Mouse (Mus musculus): ENCODE data around the gene Adam17. TPM values are rescaled to one million over a fixed set of nuclear protein-coding genes. Genes with fewer than 3 reads are reported as not detected.

Adam17 gene
- polyA plus RNA-seq (2012; rRNA removed), result 23.3 and 50.2 TPM in 2 replicates

DNA sequence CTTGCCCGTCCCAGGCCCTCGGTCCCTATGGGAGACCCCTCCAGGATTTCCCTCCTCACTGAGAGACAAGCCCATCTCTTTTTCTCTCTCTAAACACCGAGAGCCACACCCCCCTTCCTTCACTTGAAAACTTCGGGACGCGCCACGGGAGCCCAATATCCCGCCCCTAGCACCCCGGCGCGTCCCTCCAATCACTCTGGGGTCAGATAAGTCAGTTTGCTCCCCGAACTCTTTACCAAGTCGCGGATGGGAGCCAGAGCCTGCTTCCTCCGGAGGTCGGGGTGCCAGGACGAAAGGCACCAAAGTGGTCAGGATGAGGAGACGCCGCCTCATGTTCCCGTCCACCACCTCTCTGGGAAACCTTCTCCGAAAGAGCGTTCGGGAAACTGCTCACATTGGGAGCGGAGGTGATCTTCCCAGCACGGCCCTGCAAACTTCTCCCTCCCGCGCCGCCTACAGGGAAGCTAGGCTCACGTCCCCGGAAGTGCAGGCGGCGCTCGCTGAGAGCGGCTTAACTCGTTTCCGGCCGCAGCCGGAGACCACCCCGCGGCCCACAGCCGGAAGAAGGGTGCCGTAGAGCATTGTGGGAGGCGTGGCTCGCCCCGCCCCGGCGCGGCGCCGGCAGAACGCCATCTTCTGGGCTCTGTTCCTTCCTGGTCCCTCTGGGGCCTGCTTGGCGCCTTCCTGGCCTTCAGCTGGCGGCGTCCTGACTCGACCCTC lies at the start of gene Adam17:
TSS of gene Adam17 (minus strand) at position 533 of the 720 bp plus-strand sequence.
- WGBS, result under 1% methylated on average over 55 of the region's 55 CpGs
- Histone ChIP-seq H3K4me3 (replicated peaks; ENCODE audit: extremely low read depth, low read depth, low read length) (peak within 1 kb of the TSS; percentile 87), H3K4me1 (ENCODE audit: control insufficient read depth, insufficient read depth, low read length) (peaks cover 10% of the 10 kb centered on the region)
- TF ChIP-seq CTCF (IDR thresholded peaks at IDR 0.05; ENCODE audit: insufficient read depth, low read length) (peak; percentile 47), POLR2A (IDR thresholded peaks at IDR 0.05; ENCODE audit: borderline replicate concordance, extremely low read depth, low read depth, low read length) (peak; percentile 75; the same call in 1 of the 2 replicates)
- peak; percentile 97 for DNase-seq

DNA sequence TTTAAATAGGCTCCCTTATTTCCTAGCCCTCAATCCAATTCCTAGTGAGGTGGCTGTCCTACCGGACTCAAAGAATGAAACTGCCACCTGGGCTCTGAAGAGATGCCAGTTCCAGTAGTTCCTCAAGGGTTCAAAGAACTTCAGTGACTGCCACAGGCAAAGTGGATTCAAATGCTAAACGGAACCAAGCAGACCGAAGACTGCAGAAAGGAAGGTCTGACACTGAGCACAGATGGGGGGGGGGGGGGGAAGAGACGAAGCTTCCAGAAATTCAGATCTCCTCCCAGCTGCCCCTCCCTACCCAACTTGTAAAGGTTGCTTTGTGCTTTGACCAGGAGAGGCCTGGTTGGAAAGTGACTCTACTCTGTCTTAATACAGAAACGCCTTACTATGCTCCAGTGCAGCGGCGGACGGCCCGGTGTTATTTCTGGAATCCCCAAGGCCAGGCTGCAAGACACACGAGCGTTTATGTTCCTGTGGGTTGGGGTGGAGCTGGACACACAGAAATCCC lies 45.2 kb upstream of the Adam17 start:
- no peak for TF ChIP-seq CTCF (IDR thresholded peaks at IDR 0.05; ENCODE audit: insufficient read depth, low read length)
- TF ChIP-seq POLR2A (IDR thresholded peaks at IDR 0.05; ENCODE audit: borderline replicate concordance, extremely low read depth, low read depth, low read length), result no peak
- Histone ChIP-seq H3K4me3 (replicated peaks; ENCODE audit: extremely low read depth, low read depth, low read length) (no peak overlapping the region), H3K4me1 (ENCODE audit: control insufficient read depth, insufficient read depth, low read length) (peaks cover 8% of the 10 kb centered on the region)
- WGBS, result 40% methylated on average over 11 of the region's 11 CpGs
- DNase-seq, result no peak

DNA sequence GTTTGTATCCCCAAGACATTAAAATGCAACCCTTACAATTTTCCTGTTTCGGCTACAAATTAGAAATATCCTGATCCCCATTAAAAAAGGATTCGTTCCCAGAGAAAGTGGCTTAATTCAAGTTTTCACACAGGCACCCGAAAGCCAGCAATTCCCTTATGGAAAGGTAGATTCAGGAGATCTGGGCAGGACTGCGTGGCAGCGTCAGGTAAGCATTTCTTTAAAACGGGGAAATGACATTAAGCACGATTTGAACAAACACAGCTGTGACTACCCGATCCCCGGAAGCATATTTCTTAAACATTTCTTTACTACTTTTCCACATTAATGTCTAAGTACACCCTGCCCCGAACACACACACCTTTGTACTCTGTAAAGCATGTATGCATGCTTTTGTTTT lies 44.7 kb upstream of the Adam17 start:
- peak overlapping the region; percentile 81 for H3K4me3 ChIP-seq (replicated peaks; ENCODE audit: extremely low read depth, low read depth, low read length)
- 4% methylated on average over 10 of the region's 10 CpGs for WGBS
- DNase-seq, result no peak
- TF ChIP-seq POLR2A (IDR thresholded peaks at IDR 0.05; ENCODE audit: borderline replicate concordance, extremely low read depth, low read depth, low read length), result no peak
- TF ChIP-seq CTCF (IDR thresholded peaks at IDR 0.05; ENCODE audit: insufficient read depth, low read length), result no peak
- H3K4me1 ChIP-seq (ENCODE audit: control insufficient read depth, insufficient read depth, low read length), result peaks cover 8% of the 10 kb centered on the region

GRCm38 (mm10) chr12:21417100-21418070 lies 44.0 kb upstream of the Adam17 start, which contains the start of gene Ywhaq:
Gene Ywhaq, minus strand, starts transcription at chr12:21417637.
- peak; percentile 95 for DNase-seq
- under 1% methylated on average over 101 of the region's 103 CpGs for WGBS
- peak; percentile 97 for TF ChIP-seq POLR2A (IDR thresholded peaks at IDR 0.05; ENCODE audit: borderline replicate concordance, extremely low read depth, low read depth, low read length)
- TF ChIP-seq CTCF (IDR thresholded peaks at IDR 0.05; ENCODE audit: insufficient read depth, low read length), result no peak
- Histone ChIP-seq H3K4me1 (ENCODE audit: control insufficient read depth, insufficient read depth, low read length) (peaks cover 8% of the 10 kb centered on the region), H3K4me3 (replicated peaks; ENCODE audit: extremely low read depth, low read depth, low read length) (peak within 1 kb of the TSS; percentile 92)

DNA sequence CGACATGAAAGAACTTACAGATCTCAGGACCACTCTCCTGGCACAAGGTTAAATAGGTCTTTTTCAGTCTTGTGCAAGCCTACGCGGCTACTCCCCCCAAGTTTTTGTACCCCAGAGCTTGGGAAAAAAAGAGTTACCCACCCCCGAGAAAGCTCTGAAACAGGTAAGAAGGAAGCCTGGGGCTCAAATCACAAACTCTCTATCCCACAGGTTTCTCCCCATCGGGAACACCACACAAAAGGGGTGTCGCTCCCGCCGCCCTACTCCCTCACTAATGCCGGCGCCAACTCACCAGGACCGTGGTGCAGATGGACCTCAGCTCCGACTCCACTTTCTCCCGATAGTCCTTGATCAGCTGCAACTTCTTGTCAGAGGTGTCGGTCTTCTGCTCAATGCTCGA lies 43.1 kb upstream of the Adam17 start:
- Histone ChIP-seq H3K4me3 (replicated peaks; ENCODE audit: extremely low read depth, low read depth, low read length) (peak overlapping the region; percentile 92), H3K4me1 (ENCODE audit: control insufficient read depth, insufficient read depth, low read length) (peaks cover 8% of the 10 kb centered on the region)
- DNase-seq, result peak; percentile 25
- WGBS, result 1% methylated on average over 14 of the region's 15 CpGs
- TF ChIP-seq POLR2A (IDR thresholded peaks at IDR 0.05; ENCODE audit: borderline replicate concordance, extremely low read depth, low read depth, low read length), result no peak
- TF ChIP-seq CTCF (IDR thresholded peaks at IDR 0.05; ENCODE audit: insufficient read depth, low read length), result no peak

DNA sequence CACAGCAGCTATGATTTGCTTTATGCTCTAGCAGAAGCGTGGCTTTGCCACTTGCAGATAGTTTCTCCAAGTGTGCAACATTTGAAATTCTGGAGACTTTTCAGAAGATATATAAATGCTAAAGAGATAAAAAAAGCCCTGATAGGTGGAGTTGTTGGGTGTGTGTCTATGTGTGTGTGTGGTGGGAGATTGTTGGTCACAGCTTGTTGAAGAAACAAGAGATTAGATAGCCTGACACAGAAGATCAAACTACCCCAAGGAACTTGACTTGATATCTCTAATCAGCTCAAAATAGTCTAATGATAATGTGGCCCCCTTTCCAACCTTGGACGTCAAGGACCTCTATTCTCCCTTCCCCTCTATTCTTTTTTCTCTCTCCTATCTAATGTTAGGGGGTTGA lies 37.2 kb upstream of the Adam17 start:
- no peak overlapping the region for H3K4me3 ChIP-seq (replicated peaks; ENCODE audit: extremely low read depth, low read depth, low read length)
- TF ChIP-seq CTCF (IDR thresholded peaks at IDR 0.05; ENCODE audit: insufficient read depth, low read length), result no peak
- no peak for TF ChIP-seq POLR2A (IDR thresholded peaks at IDR 0.05; ENCODE audit: borderline replicate concordance, extremely low read depth, low read depth, low read length)
- 77% methylated on average over 2 of the region's 2 CpGs for WGBS
- DNase-seq, result no peak
- peaks cover 8% of the 10 kb centered on the region for H3K4me1 ChIP-seq (ENCODE audit: control insufficient read depth, insufficient read depth, low read length)

- WGBS, result 70% methylated on average over 3 of the region's 3 CpGs
- TF ChIP-seq POLR2A (IDR thresholded peaks at IDR 0.05; ENCODE audit: borderline replicate concordance, extremely low read depth, low read depth, low read length), result no peak
- no peak for TF ChIP-seq CTCF (IDR thresholded peaks at IDR 0.05; ENCODE audit: insufficient read depth, low read length)
- no peak for DNase-seq
- H3K4me1 ChIP-seq (ENCODE audit: control insufficient read depth, insufficient read depth, low read length), result peaks cover 4% of the 10 kb centered on the region
- no peak overlapping the region for H3K4me3 ChIP-seq (replicated peaks; ENCODE audit: extremely low read depth, low read depth, low read length)
Measured at GRCm38 (mm10) chr12:21409651-21410050, 36.2 kb upstream of the Adam17 start.

DNA sequence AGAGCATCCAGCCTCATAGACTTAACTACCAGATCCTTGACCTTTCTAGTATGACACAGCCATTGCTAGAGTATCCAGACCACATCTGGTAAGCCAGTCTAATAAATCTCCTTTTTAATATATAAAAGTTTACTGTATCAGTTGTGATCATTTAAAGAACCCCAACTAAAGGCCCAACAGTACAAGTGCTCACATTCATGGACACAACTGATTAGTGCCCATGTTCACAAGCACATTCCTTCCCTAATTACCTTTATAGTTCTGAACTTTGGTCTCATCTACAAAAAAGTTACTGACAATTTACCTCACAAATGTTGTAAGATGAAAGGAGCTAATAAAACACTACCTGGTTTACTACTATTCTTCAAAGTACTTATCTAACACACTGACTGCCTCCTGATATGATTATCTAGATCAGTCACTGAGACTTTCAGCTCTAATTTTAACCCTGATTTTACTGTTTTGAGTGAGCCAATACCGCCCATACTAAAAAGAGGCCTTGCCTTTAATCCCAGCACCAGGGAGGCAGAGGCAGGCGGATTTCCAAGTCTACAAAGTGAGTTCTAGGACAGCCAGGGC lies 35.4 kb upstream of the Adam17 start:
- WGBS, result 99% methylated on average over 2 of the region's 2 CpGs

DNA sequence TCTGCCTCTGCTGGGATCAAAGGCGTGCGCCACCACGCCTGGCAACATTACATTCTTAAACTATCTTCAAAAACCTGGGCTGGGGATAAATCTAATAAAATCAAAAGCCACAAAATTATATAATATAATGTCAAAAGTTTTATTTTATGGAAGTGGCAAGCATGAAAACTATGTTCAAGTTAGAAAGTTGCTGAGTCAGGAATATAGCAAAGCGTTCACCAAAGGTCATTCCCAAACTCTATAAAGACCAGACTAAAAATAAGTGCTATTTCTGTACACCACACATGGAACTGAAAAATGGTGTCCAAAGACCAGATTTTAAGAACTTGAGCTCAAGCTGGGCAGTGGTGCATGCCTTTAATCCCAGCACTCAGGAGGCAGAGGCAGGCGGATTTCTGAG lies 29.3 kb upstream of the Adam17 start:
- TF ChIP-seq POLR2A (IDR thresholded peaks at IDR 0.05; ENCODE audit: borderline replicate concordance, extremely low read depth, low read depth, low read length) (no peak), CTCF (IDR thresholded peaks at IDR 0.05; ENCODE audit: insufficient read depth, low read length) (no peak)
- WGBS, result 93% methylated on average over 5 of the region's 5 CpGs
- no peak overlapping the region for H3K4me3 ChIP-seq (replicated peaks; ENCODE audit: extremely low read depth, low read depth, low read length)
- no peaks in the 10 kb centered on the region; the same call in 1 of the 2 replicates for H3K4me1 ChIP-seq (ENCODE audit: control insufficient read depth, insufficient read depth, low read length)
- no peak for DNase-seq

More for the DNA sequence above, 35.4 kb upstream of the Adam17 start:
- Histone ChIP-seq H3K4me1 (ENCODE audit: control insufficient read depth, insufficient read depth, low read length) (no peaks in the 10 kb centered on the region; the same call in none of the 2 replicates), H3K4me3 (replicated peaks; ENCODE audit: extremely low read depth, low read depth, low read length) (no peak overlapping the region)
- DNase-seq, result no peak
- TF ChIP-seq CTCF (IDR thresholded peaks at IDR 0.05; ENCODE audit: insufficient read depth, low read length), result no peak
- no peak for TF ChIP-seq POLR2A (IDR thresholded peaks at IDR 0.05; ENCODE audit: borderline replicate concordance, extremely low read depth, low read depth, low read length)
